In the genomic region with DNA sequence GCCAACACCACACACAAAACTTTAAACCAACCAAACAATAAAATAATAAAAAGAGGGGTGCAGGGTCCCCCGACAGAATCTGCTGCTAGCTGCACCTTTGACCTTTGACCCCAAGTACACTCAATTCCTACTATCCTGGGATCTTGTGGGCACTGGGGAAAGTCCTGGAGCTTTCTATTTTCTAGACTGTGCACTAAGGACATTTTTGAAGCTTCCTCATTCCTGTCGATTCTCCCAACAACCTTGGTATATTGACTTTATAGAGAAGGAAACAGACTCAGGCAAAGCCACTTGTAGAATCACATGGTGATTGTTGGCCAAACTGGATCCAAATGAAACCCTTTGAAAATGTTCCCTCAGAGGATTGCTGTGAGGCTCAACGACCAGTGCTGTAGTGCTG, we compare ENCODE assay signal across 8 mouse cellular contexts. TPM values are rescaled to one million over a fixed set of nuclear protein-coding genes. Genes with fewer than 3 reads are reported as not detected.
A peak's percentile ranks its signal among the peaks of the same experiment; 100 is the strongest.
DNase-seq lines count a peak whose midpoint lies in the region; ATAC-seq and TF ChIP-seq lines count a peak whose summit lies in the region.

No protein-coding gene starts in this region.

- DNase-seq in heart, postnatal 10 days, result no peak
- DNase-seq in G1E (ENCODE audit: low spot score), result no peak
- no peak for DNase-seq in forebrain, postnatal 0 days
- DNase-seq in midbrain, embryonic 10.5 days (ENCODE audit: low spot score), result no peak
- DNase-seq in frontal cortex, adult 2 months (ENCODE audit: extremely low spot score in 1 of 2, low spot score in 1 of 2), result no peak
- no peak for DNase-seq in urinary bladder, postnatal 14 days (ENCODE audit: low spot score)
- DNase-seq in c-Kit-positive CD71-positive TER-119-positive erythroid progenitor cells, embryonic 14.5 days (ENCODE audit: low spot score), result no peak

- H3K36me3 ChIP-seq in heart, embryonic 15.5 days, result peaks cover 27% of the 10 kb centered on the region
- peaks cover 42% of the 10 kb centered on the region for H3K36me3 ChIP-seq in G1E (replicated peaks)
- H3K36me3 ChIP-seq in forebrain, postnatal 0 days (ENCODE audit: insufficient read depth), result peaks cover 15% of the 10 kb centered on the region
- peaks cover 35% of the 10 kb centered on the region for H3K36me3 ChIP-seq in midbrain, embryonic 10.5 days

- H3K4me1 ChIP-seq in heart, embryonic 15.5 days (replicated peaks), result peaks cover 12% of the 10 kb centered on the region
- H3K4me1 ChIP-seq in G1E (ENCODE audit: insufficient read depth, low read depth, low read length), result peaks cover 51% of the 10 kb centered on the region
- peaks cover 7% of the 10 kb centered on the region for H3K4me1 ChIP-seq in forebrain, postnatal 0 days (ENCODE audit: insufficient read depth)
- H3K4me1 ChIP-seq in midbrain, embryonic 10.5 days, result peaks cover 23% of the 10 kb centered on the region

- peak overlapping the region; percentile 72 for H3K9ac ChIP-seq in heart, embryonic 15.5 days
- H3K9ac ChIP-seq in forebrain, postnatal 0 days, result peak overlapping the region; percentile 76

- intact Hi-C loops in heart, postnatal 10 days (cut with DNase I), result loop anchor here (10.0 kb wide), 1 partner anchor 1269 kb away; the partner anchor contains the start of gene Zfp667

- H3K27ac ChIP-seq in heart, embryonic 15.5 days, result peak overlapping the region; percentile 99
- H3K27ac ChIP-seq in forebrain, postnatal 0 days (ENCODE audit: low read depth, low read length), result peak overlapping the region; percentile 99
- peak overlapping the region; percentile 99 for H3K27ac ChIP-seq in midbrain, embryonic 10.5 days (replicated peaks)

- peak overlapping the region; percentile 64 for H3K4me2 ChIP-seq in heart, embryonic 15.5 days
- peak overlapping the region; percentile 71 for H3K4me2 ChIP-seq in forebrain, postnatal 0 days (ENCODE audit: low read depth)

- no peaks in the 10 kb centered on the region for H3K27me3 ChIP-seq in heart, embryonic 15.5 days
- H3K27me3 ChIP-seq in G1E (ENCODE audit: insufficient read depth, low read length), result no peaks in the 10 kb centered on the region
- no peaks in the 10 kb centered on the region for H3K27me3 ChIP-seq in forebrain, postnatal 0 days (ENCODE audit: insufficient read depth, low read length)
- H3K27me3 ChIP-seq in midbrain, embryonic 10.5 days (ENCODE audit: low read depth, poor library complexity, severe bottlenecking), result no peaks in the 10 kb centered on the region

- 54% methylated on average over 3 of the region's 3 CpGs for WGBS in heart, embryonic 15.5 days
- WGBS in forebrain, postnatal 0 days, result 58% methylated on average over 3 of the region's 3 CpGs
- 72% methylated on average over 3 of the region's 3 CpGs for WGBS in midbrain, embryonic 10.5 days

- peak overlapping the region; percentile 79 for H3K4me3 ChIP-seq in heart, embryonic 15.5 days
- H3K4me3 ChIP-seq in G1E (ENCODE audit: low read depth, low read length), result peak overlapping the region; percentile 73
- peak overlapping the region; percentile 77 for H3K4me3 ChIP-seq in forebrain, postnatal 0 days (ENCODE audit: low read depth, low read length)
- peak overlapping the region; percentile 77 for H3K4me3 ChIP-seq in midbrain, embryonic 10.5 days

- TF ChIP-seq CTCF in G1E (IDR thresholded peaks at IDR 0.05; ENCODE audit: low read depth, low read length), result no peak
- TF ChIP-seq CTCF in forebrain, postnatal 0 days (IDR thresholded peaks at IDR 0.05; ENCODE audit: low read depth), result no peak

- ATAC-seq in heart, embryonic 15.5 days (replicated peaks; ENCODE audit: insufficient number of reproducible peaks, insufficient read depth, low FRiP score, low read depth), result no peak
- ATAC-seq in G1E (ENCODE audit: extremely low read depth, insufficient number of reproducible peaks, low FRiP score, poor library complexity, severe bottlenecking), result no peak
- no peak for ATAC-seq in forebrain, postnatal 0 days

- H3K9me3 ChIP-seq in heart, embryonic 15.5 days (replicated peaks), result no peaks in the 10 kb centered on the region
- H3K9me3 ChIP-seq in G1E (replicated peaks), result peaks cover 13% of the 10 kb centered on the region
- no peaks in the 10 kb centered on the region for H3K9me3 ChIP-seq in forebrain, postnatal 0 days (ENCODE audit: low read length)
- no peaks in the 10 kb centered on the region for H3K9me3 ChIP-seq in midbrain, embryonic 10.5 days (replicated peaks)

RNA-seq across cellular contexts. Expression of gene Gm44973, which starts 0.8 kb away (rescaled TPM):
- 0.78 TPM in 1 of 2 replicates, not detected in the other for polyA plus RNA-seq in heart, embryonic 15.5 days (2015; fragmentation: Nextera tagmentation; extraction: Ambion mirVana)
- total RNA-seq in heart, postnatal 10 days (2021), result not detected
- total RNA-seq in G1E (2014; fragmentation: Nextera tagmentation) (6.7 TPM in 1 of 2 replicates, not detected in the other), G1E (2017) (not detected in 2 replicates)
- not detected in 2 replicates for polyA plus RNA-seq in G1E (2012)
- not detected in 2 replicates for total RNA-seq in forebrain, postnatal 0 days (2014; rRNA removed)
- 3.1 TPM in 2 replicates for polyA plus RNA-seq in forebrain, postnatal 0 days (2015; fragmentation: Nextera tagmentation; extraction: Ambion mirVana)
- polyA plus RNA-seq in midbrain, embryonic 10.5 days (2016; fragmentation: Nextera tagmentation; extraction: Ambion mirVana), result 1.2 and 1.5 TPM in 2 replicates
- not detected in 2 replicates for polyA plus RNA-seq in frontal cortex, adult 2 months (2012; rRNA removed)

RNA-seq across cellular contexts. Expression of gene Fiz1, which starts 1.6 kb away (rescaled TPM):
- 26.2 and 31.4 TPM in 2 replicates for polyA plus RNA-seq in heart, embryonic 15.5 days (2015; fragmentation: Nextera tagmentation; extraction: Ambion mirVana)
- total RNA-seq in heart, postnatal 10 days (2021), result 10 to 100 TPM; 21.6 to 25.6 TPM
- total RNA-seq in G1E (2014; fragmentation: Nextera tagmentation) (53.4 and 54.4 TPM in 2 replicates), G1E (2017) (22.2 and 23.6 TPM in 2 replicates)
- 52.7 and 66.6 TPM in 2 replicates for polyA plus RNA-seq in G1E (2012)
- total RNA-seq in forebrain, postnatal 0 days (2014; rRNA removed), result 30.0 and 33.9 TPM in 2 replicates
- 26.9 and 28.6 TPM in 2 replicates for polyA plus RNA-seq in forebrain, postnatal 0 days (2015; fragmentation: Nextera tagmentation; extraction: Ambion mirVana)
- polyA plus RNA-seq in midbrain, embryonic 10.5 days (2016; fragmentation: Nextera tagmentation; extraction: Ambion mirVana), result 56.7 and 58.1 TPM in 2 replicates
- polyA plus RNA-seq in frontal cortex, adult 2 months (2012; rRNA removed), result 22.7 TPM in 2 replicates

RNA-seq across cellular contexts. Expression of gene Zfp524, which starts 1.8 kb away (rescaled TPM):
- polyA plus RNA-seq in heart, embryonic 15.5 days (2015; fragmentation: Nextera tagmentation; extraction: Ambion mirVana), result 11.3 and 12.1 TPM in 2 replicates
- total RNA-seq in heart, postnatal 10 days (2021), result 1 to 10 TPM; 7.8 to 9.4 TPM
- total RNA-seq in G1E (2014; fragmentation: Nextera tagmentation) (9.1 and 11.4 TPM in 2 replicates), G1E (2017) (8.9 and 12.3 TPM in 2 replicates)
- polyA plus RNA-seq in G1E (2012), result 37.2 and 38.9 TPM in 2 replicates
- 4.6 and 6.4 TPM in 2 replicates for total RNA-seq in forebrain, postnatal 0 days (2014; rRNA removed)
- polyA plus RNA-seq in forebrain, postnatal 0 days (2015; fragmentation: Nextera tagmentation; extraction: Ambion mirVana), result 5.0 and 5.3 TPM in 2 replicates
- polyA plus RNA-seq in midbrain, embryonic 10.5 days (2016; fragmentation: Nextera tagmentation; extraction: Ambion mirVana), result 7.1 and 9.1 TPM in 2 replicates
- polyA plus RNA-seq in frontal cortex, adult 2 months (2012; rRNA removed), result 11.7 and 13.5 TPM in 2 replicates

RNA-seq across cellular contexts. Expression of gene Zfp865, which starts 4.1 kb away (rescaled TPM):
- polyA plus RNA-seq in heart, embryonic 15.5 days (2015; fragmentation: Nextera tagmentation; extraction: Ambion mirVana), result 3.3 and 5.5 TPM in 2 replicates
- 10 to 100 TPM; 22.4 to 23.2 TPM for total RNA-seq in heart, postnatal 10 days (2021)
- total RNA-seq in G1E (2014; fragmentation: Nextera tagmentation) (50.6 and 54.8 TPM in 2 replicates), G1E (2017) (17.5 and 19.9 TPM in 2 replicates)
- polyA plus RNA-seq in G1E (2012), result 121 and 146 TPM in 2 replicates
- 27.3 and 33.3 TPM in 2 replicates for total RNA-seq in forebrain, postnatal 0 days (2014; rRNA removed)
- 5.6 and 5.8 TPM in 2 replicates for polyA plus RNA-seq in forebrain, postnatal 0 days (2015; fragmentation: Nextera tagmentation; extraction: Ambion mirVana)
- polyA plus RNA-seq in midbrain, embryonic 10.5 days (2016; fragmentation: Nextera tagmentation; extraction: Ambion mirVana), result 5.2 and 5.5 TPM in 2 replicates
- polyA plus RNA-seq in frontal cortex, adult 2 months (2012; rRNA removed), result 33.1 and 35.5 TPM in 2 replicates

RNA-seq across cellular contexts. Expression of gene Ccdc106, which starts 4.3 kb away (rescaled TPM):
- polyA plus RNA-seq in heart, embryonic 15.5 days (2015; fragmentation: Nextera tagmentation; extraction: Ambion mirVana), result 1.7 and 3.7 TPM in 2 replicates
- total RNA-seq in heart, postnatal 10 days (2021), result under 1 TPM; 0.26 to 0.32 TPM
- total RNA-seq in G1E (2014; fragmentation: Nextera tagmentation), result 1.7 TPM in 1 of 2 replicates, not detected in the other
- 0.23 TPM in 1 of 2 replicates, not detected in the other for total RNA-seq in G1E (2017)
- polyA plus RNA-seq in G1E (2012), result 0.13 and 0.21 TPM in 2 replicates
- total RNA-seq in forebrain, postnatal 0 days (2014; rRNA removed), result 70.7 and 104 TPM in 2 replicates
- 69.7 and 79.8 TPM in 2 replicates for polyA plus RNA-seq in forebrain, postnatal 0 days (2015; fragmentation: Nextera tagmentation; extraction: Ambion mirVana)
- polyA plus RNA-seq in midbrain, embryonic 10.5 days (2016; fragmentation: Nextera tagmentation; extraction: Ambion mirVana), result 5.1 and 5.2 TPM in 2 replicates
- polyA plus RNA-seq in frontal cortex, adult 2 months (2012; rRNA removed), result 80.6 and 81.7 TPM in 2 replicates
